Mouse (Mus musculus) midbrain, embryonic 13.5 days (tissue): ENCODE results near the gene Dhrs3. TPM values are rescaled to one million over a fixed set of nuclear protein-coding genes. Genes with fewer than 3 reads are reported as not detected.

Experiments used
- ATAC-seq: fragments of 200-750 bp; cut with Nextera tagmentation; 2 replicates; pipeline ENCODE4 v1.8.0; 2017; ENCODE audit warnings: mild to moderate bottlenecking, moderate TSS enrichment, moderate library complexity
- H3K27ac ChIP-seq: fragments of 300-500 bp; sonication (generic); 2 replicates; pipeline ENCODE4 v1.5.1; 2015; ENCODE audit warnings: inconsistent platforms, mild to moderate bottlenecking, moderate library complexity
- H3K27me3 ChIP-seq: fragments of 300-500 bp; sonication (generic); 2 replicates; pipeline ENCODE4 v1.6.1; 2015; ENCODE audit warnings: mild to moderate bottlenecking, inconsistent platforms
- H3K36me3 ChIP-seq: fragments of 300-500 bp; sonication (generic); 2 replicates; pipeline ENCODE4 v1.6.1; 2015; ENCODE audit warnings: mild to moderate bottlenecking, inconsistent platforms
- H3K4me1 ChIP-seq: fragments of 300-500 bp; sonication (generic); replicated peaks from 2 replicates; pipeline ENCODE4 v1.6.1; 2015; ENCODE audit warnings: inconsistent platforms
- H3K4me2 ChIP-seq: fragments of 300-500 bp; sonication (generic); replicated peaks from 2 replicates; pipeline ENCODE4 v1.6.1; 2015; ENCODE audit warnings: moderate library complexity, mild to moderate bottlenecking, inconsistent platforms
- H3K4me3 ChIP-seq: fragments of 300-500 bp; sonication (generic); replicated peaks from 2 replicates; pipeline ENCODE4 v1.5.1; 2015; ENCODE audit warnings: mild to moderate bottlenecking, inconsistent platforms
- H3K9ac ChIP-seq: fragments of 300-500 bp; sonication (generic); replicated peaks from 2 replicates; pipeline ENCODE4 v1.6.1; 2015; ENCODE audit warnings: mild to moderate bottlenecking, inconsistent platforms
- H3K9me3 ChIP-seq: fragments of 300-500 bp; sonication (generic); 2 replicates; pipeline ENCODE4 v1.6.1; 2016; ENCODE audit warnings: mild to moderate bottlenecking, inconsistent platforms
- WGBS: fragments of 180-500 bp; shearing (Covaris S2); methylation state at CpG from one replicate; pipeline ENCODE4 v1.1.7; 2015; 5-methylcytosine and 5-hydroxymethylcytosine counted together
- polyA plus RNA-seq: library from polyadenylated mRNA; unstranded; fragments of >200 nt; fragmentation: Nextera tagmentation; extraction: Ambion mirVana; gene quantifications from 2 replicates; pipeline ENCODE4 v1.2.1, GENCODE M21; 2015

Dhrs3 gene
- polyA plus RNA-seq = 21.3 and 23.9 TPM in 2 replicates

GRCm38 (mm10) chr4:144892133-144892936 is at the start of gene Dhrs3:
Gene Dhrs3, plus strand, starts transcription at chr4:144892827.
- Histone ChIP-seq H3K36me3 (no peaks in the 10 kb centered on the region), H3K4me1 (peaks cover 30% of the 10 kb centered on the region), H3K4me3 (peak within 1 kb of the TSS; percentile 51), H3K4me2 (peak within 1 kb of the TSS; percentile 86), H3K27ac (no peak within 1 kb of the TSS), H3K9ac (peak within 1 kb of the TSS; percentile 56), H3K27me3 (peaks cover 44% of the 10 kb centered on the region), H3K9me3 (no peaks in the 10 kb centered on the region)
- WGBS = under 1% methylated on average over 54 of the region's 55 CpGs
- ATAC-seq = peak; percentile 75

- H3K36me3 ChIP-seq = no peaks in the 10 kb centered on the region
- no peaks in the 10 kb centered on the region for H3K27me3 ChIP-seq
- no peak overlapping the region for H3K9ac ChIP-seq
- H3K27ac ChIP-seq = no peak overlapping the region
- no peak overlapping the region for H3K4me3 ChIP-seq
- H3K9me3 ChIP-seq = 0 out of 2 replicates have a peak, but pooled peaks cover 2% of the 10 kb centered on the region
- no peak for ATAC-seq
- no peak overlapping the region for H3K4me2 ChIP-seq
- 87% methylated on average over 3 of the region's 3 CpGs for WGBS
- no peaks in the 10 kb centered on the region for H3K4me1 ChIP-seq
Measured at GRCm38 (mm10) chr4:144861756-144862505, 30.7 kb upstream of the Dhrs3 start.

GRCm38 (mm10) chr4:144867926-144868325 is 24.7 kb upstream of the Dhrs3 start:
- Histone ChIP-seq H3K36me3 (no peaks in the 10 kb centered on the region), H3K4me2 (no peak overlapping the region), H3K4me3 (no peak overlapping the region), H3K9me3 (no peaks in the 10 kb centered on the region), H3K27me3 (no peaks in the 10 kb centered on the region), H3K27ac (no peak overlapping the region), H3K4me1 (no peaks in the 10 kb centered on the region), H3K9ac (no peak overlapping the region)
- ATAC-seq = no peak
- WGBS = 75% methylated on average over 5 of the region's 5 CpGs

GRCm38 (mm10) chr4:144868584-144868983 is 24.0 kb upstream of the Dhrs3 start:
- WGBS = 92% methylated on average over 4 of the region's 4 CpGs
- Histone ChIP-seq H3K9ac (no peak overlapping the region), H3K4me3 (no peak overlapping the region), H3K4me1 (no peaks in the 10 kb centered on the region), H3K36me3 (no peaks in the 10 kb centered on the region), H3K27me3 (no peaks in the 10 kb centered on the region), H3K9me3 (no peaks in the 10 kb centered on the region), H3K4me2 (no peak overlapping the region), H3K27ac (no peak overlapping the region)
- ATAC-seq = no peak

GRCm38 (mm10) chr4:144872905-144873304 is 19.7 kb upstream of the Dhrs3 start:
- no peaks in the 10 kb centered on the region for H3K9me3 ChIP-seq
- no peak for ATAC-seq

GRCm38 (mm10) chr4:144875576-144876093 is 17.0 kb upstream of the Dhrs3 start:
- Histone ChIP-seq H3K27ac (no peak overlapping the region), H3K4me1 (no peaks in the 10 kb centered on the region), H3K9me3 (no peaks in the 10 kb centered on the region), H3K27me3 (no peaks in the 10 kb centered on the region), H3K4me2 (no peak overlapping the region), H3K9ac (no peak overlapping the region), H3K36me3 (no peaks in the 10 kb centered on the region), H3K4me3 (no peak overlapping the region)
- WGBS = 88% methylated on average over 2 of the region's 2 CpGs
- no peak for ATAC-seq

More at GRCm38 (mm10) chr4:144872905-144873304, 19.7 kb upstream of the Dhrs3 start:
- 42% methylated on average over 6 of the region's 6 CpGs for WGBS
- Histone ChIP-seq H3K9ac (no peak overlapping the region), H3K4me2 (no peak overlapping the region), H3K36me3 (no peaks in the 10 kb centered on the region), H3K27ac (no peak overlapping the region), H3K4me1 (no peaks in the 10 kb centered on the region), H3K4me3 (no peak overlapping the region), H3K27me3 (no peaks in the 10 kb centered on the region)

- no peaks in the 10 kb centered on the region for H3K9me3 ChIP-seq
- no peak overlapping the region for H3K9ac ChIP-seq
- no peak overlapping the region for H3K27ac ChIP-seq
- H3K27me3 ChIP-seq = no peaks in the 10 kb centered on the region
- H3K4me2 ChIP-seq = no peak overlapping the region
- no peak overlapping the region for H3K4me3 ChIP-seq
- ATAC-seq = no peak
- no peaks in the 10 kb centered on the region for H3K36me3 ChIP-seq
- 38% methylated on average over 1 of the region's 1 CpGs for WGBS
- no peaks in the 10 kb centered on the region for H3K4me1 ChIP-seq
Measured at GRCm38 (mm10) chr4:144879549-144879948, 13.1 kb upstream of the Dhrs3 start.

GRCm38 (mm10) chr4:144881376-144881775 is 11.3 kb upstream of the Dhrs3 start:
- no peak overlapping the region for H3K9ac ChIP-seq
- no peaks in the 10 kb centered on the region for H3K36me3 ChIP-seq
- H3K4me3 ChIP-seq = no peak overlapping the region
- no peak overlapping the region for H3K4me2 ChIP-seq
- H3K27me3 ChIP-seq = no peaks in the 10 kb centered on the region
- WGBS = 76% methylated on average over 2 of the region's 2 CpGs
- ATAC-seq = no peak
- no peaks in the 10 kb centered on the region for H3K9me3 ChIP-seq
- no peak overlapping the region for H3K27ac ChIP-seq
- H3K4me1 ChIP-seq = no peaks in the 10 kb centered on the region

GRCm38 (mm10) chr4:144882881-144883331 is 9.7 kb upstream of the Dhrs3 start:
- H3K4me3 ChIP-seq = no peak overlapping the region
- no peaks in the 10 kb centered on the region for H3K27me3 ChIP-seq
- no peak overlapping the region for H3K4me2 ChIP-seq
- H3K9me3 ChIP-seq = no peaks in the 10 kb centered on the region
- H3K27ac ChIP-seq = no peak overlapping the region
- WGBS = 73% methylated on average over 8 of the region's 8 CpGs
- H3K36me3 ChIP-seq = no peaks in the 10 kb centered on the region
- no peaks in the 10 kb centered on the region for H3K4me1 ChIP-seq
- ATAC-seq = no peak
- H3K9ac ChIP-seq = no peak overlapping the region

GRCm38 (mm10) chr4:144886460-144886859 is 6.2 kb upstream of the Dhrs3 start:
- ATAC-seq = peak; percentile 25; the same call in 1 of the 2 replicates
- Histone ChIP-seq H3K27ac (no peak overlapping the region), H3K4me2 (no peak overlapping the region), H3K9ac (no peak overlapping the region), H3K36me3 (no peaks in the 10 kb centered on the region), H3K4me1 (0 out of 2 replicates have a peak, but pooled peaks cover under 1% of the 10 kb centered on the region), H3K9me3 (no peaks in the 10 kb centered on the region), H3K4me3 (no peak overlapping the region), H3K27me3 (peaks cover 8% of the 10 kb centered on the region)
- 61% methylated on average over 6 of the region's 6 CpGs for WGBS

- ATAC-seq = no peak
- Histone ChIP-seq H3K4me2 (no peak overlapping the region), H3K4me3 (no peak overlapping the region), H3K27ac (no peak overlapping the region), H3K9me3 (no peaks in the 10 kb centered on the region), H3K9ac (no peak overlapping the region), H3K27me3 (peaks cover 28% of the 10 kb centered on the region), H3K4me1 (peaks cover 23% of the 10 kb centered on the region), H3K36me3 (no peaks in the 10 kb centered on the region)
- 91% methylated on average over 4 of the region's 4 CpGs for WGBS
Measured at GRCm38 (mm10) chr4:144888750-144889149, 3.9 kb upstream of the Dhrs3 start.
